Mouse (Mus musculus) NIH3T3 (cell line): ENCODE data around the gene Cyp2b10.
A peak's percentile ranks its signal among the peaks of the same experiment; 100 is the strongest.
"Not testable (repeated sequence)": the region's sequence is repeated elsewhere in the genome, so short reads cannot be mapped to it uniquely, and the experiment has no call there.

Experiments
- DNase-seq: peaks from one replicate; pipeline ENCODE4 v3.0.0-alpha.2; 2012; ENCODE audit warnings: low read depth

The Cyp2b10 gene

DNA sequence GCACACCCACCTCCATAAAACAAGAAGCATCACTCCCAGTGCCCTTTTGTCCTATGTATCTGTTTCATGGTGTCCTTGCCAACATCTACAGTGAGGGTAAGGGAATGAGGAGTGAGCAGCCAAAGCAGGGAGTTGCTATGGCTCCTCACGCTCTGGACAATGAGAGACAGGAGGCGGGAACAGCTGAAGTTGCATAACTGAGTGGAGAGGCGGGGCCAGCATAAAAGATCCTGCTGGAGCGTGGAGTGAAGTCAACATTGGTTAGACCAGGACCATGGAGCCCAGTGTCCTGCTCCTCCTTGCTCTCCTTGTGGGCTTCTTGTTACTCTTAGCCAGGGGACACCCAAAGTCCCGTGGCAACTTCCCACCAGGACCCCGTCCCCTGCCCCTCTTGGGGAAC, at the start of gene Cyp2b10:
Gene Cyp2b10 (plus strand): TSS at position 210 of the 400 bp plus-strand sequence.
- DNase-seq: peak; percentile 7

DNA sequence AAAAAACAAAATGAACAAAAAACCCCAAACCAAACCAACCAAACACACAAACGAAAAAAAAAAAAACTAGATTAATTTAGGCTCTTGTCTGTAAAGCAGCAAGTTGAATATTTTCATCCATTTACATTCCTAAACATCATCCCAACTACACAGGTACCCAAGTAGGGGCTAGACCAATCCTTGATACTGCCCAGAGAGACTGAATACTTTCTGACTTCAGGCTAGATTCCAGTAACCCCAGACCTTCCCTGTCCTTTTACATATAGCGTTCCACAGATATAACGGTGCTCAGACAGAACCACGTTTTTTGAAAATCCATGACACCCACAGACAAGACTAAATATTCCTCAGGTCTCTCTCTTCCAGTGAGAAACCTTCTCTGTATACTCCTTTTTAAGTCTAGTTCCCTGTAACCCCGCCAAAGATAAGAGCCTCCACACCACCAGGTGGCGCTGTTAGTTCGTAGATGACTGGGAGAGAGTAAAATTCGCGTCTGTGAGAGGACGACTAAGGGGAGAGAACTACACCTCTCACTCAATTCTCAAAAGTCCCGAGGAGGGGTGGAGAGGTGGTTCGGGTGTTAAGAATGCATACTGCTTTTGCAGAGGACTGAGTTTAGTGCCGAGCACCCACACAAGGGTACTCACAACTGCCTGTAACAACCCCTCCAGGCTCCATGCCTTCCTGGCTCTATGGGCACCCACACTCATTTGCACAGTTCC, 49.5 kb upstream of the Cyp2b10 start:
- peak; percentile 88 for DNase-seq

DNA sequence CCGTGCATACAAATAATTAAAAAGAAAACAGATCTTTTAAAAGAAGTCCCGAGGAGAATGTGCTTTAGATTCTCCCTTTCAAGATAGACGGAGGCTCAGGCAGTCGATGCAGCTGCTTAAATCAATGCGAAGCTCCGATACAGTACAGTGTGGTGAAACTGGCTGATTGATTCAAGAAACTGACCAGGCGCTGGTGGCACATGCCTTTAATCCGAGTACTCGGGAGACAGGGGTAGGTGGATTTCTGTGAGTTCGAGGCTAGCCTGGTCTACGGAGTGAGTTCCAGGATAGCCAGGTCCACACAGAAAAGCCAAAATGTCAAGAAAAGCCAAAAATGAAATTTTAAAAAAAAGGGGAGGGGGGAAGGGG, 49.0 kb upstream of the Cyp2b10 start:
- DNase-seq: no peak

DNA sequence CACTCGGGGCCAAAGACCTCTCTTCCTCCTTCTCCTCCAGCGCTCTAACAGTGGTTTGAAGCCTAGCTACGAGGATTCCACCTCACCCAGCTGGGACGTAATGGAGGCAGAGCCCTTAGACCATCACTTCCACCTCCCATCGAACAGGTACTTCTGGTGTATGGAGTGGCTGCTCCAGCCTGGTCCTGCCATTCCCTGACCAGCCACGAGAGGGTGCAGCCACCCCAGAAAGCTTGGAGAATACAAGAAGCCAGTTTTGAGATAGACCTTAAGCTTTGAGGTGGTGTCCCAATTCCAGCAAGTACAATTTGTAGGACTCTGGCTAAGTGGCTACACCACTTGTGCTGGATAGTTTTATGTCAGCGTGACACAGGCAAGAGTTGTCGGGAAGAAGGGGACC, 42.3 kb upstream of the Cyp2b10 start:
- DNase-seq: peak; percentile 78

DNA sequence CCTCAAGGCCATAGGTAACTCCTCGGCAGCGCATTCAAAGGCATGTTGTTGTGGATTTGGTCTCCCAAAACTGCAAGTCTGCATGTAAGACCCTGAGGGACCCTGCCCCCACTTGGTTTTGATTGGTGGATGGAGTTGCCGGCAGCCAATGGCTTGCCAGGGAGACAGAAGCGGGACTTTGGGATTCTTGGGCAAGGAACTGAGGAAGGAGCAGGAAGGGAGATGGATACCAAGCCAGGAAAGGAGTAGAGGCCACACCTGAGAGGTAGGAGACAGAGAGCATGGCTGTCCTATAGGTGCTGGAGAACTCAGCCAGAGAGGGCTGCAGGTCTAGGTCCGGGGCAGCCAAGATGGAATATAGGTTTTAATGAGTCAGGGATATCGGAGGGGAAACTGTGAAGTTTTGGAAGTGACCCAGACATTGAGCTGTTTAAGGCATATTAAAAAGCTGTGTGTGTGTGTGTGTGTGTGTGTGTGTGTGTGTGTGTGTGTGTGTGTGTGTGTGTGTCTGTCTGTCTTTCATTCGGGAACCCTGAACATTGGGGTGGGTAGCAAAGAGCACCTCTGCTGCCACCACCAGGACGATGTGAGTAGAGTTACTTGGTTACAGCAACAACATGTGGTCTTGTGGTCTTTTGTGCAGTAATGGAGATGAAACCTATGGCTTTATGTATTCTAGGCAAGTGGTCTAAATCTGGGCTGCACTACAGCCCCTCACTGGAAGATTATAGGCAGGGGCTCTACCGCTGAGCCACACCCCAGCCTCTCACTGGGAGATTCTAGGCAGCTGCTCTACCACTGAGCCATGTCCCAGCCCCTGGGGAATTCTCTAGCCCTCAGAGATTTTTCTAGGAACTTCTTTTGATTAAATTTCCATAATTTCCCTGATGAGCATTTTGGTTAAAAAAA, 37.2 kb upstream of the Cyp2b10 start:
- DNase-seq: peak; percentile 70

DNA sequence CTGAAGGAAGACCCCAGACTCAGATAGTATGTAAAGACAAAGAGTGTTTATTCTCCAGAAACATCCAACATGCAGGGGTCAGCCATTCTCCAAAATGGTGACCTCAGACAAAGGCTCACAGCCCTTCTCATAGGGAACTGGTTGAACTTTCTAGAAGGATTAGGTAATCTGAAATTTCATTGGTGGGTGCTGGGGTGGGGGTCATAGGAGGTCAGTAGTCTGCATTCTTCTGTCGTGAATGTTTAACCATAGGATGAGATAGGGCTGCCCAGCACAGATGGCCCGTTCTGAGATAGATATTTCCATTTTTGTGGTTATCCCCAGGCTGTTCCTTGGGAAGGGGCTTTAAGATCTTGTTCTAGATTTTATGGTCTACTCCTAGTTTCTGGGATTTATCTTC, 35.1 kb upstream of the Cyp2b10 start:
- DNase-seq: no peak

DNA sequence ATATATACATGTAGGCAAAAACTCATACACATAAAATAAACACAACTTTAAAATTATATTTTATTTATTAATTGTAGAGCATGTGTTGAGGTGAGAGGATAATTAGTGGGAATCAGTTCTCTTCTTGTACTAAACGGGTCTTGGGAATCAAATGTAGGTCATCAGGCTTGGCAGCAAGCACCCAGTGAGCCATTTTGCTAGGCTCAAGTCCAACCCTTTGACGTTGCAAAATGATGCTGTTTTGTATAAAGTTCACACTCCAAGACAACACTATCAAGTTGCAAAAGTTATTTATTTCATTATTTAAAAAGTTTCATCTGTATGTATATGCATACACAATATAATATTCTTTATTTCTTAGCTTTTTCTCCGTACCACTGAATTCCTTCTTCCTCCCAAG, 33.7 kb upstream of the Cyp2b10 start:
- DNase-seq: peak; percentile 31

DNA sequence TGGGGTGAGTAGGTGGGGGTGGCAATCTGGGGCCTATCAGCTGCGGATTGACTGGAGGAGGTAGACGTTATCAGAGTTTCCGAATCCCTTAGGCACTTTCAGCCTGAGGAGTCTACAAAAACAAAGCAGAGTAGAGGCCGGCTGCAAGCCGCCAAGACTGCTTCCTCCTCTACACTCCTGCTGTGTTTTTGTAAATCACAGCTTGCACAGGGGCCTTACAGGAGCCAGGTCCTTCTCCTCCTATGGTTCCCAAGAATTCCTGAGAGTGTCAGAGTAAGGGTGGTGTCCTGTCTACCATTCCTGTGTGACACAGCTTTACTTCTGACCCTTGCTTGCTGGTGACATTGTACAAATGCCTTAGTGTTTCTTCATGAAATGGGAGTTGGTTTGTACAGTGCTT, 32.6 kb upstream of the Cyp2b10 start:
- no peak for DNase-seq

DNA sequence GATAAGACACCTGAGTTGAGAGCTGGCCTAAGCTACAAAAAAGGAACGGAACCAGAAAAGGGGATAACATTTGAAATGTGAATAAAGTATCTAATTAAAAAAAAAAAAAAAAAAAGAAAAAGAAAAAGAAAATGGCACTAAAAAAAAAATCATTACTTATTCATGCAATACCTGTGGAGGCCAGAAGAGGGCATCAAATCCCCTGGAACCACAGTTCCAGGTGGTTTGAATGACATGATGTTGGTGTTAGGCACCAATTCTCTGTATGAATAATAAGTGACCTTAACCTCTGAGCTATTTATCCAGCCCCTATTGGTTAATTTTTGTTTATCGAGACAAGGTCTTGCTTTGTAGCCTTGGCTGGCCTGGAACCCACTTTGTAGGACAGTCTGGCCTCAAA, 27.6 kb upstream of the Cyp2b10 start:
- peak; percentile 28 for DNase-seq

DNA sequence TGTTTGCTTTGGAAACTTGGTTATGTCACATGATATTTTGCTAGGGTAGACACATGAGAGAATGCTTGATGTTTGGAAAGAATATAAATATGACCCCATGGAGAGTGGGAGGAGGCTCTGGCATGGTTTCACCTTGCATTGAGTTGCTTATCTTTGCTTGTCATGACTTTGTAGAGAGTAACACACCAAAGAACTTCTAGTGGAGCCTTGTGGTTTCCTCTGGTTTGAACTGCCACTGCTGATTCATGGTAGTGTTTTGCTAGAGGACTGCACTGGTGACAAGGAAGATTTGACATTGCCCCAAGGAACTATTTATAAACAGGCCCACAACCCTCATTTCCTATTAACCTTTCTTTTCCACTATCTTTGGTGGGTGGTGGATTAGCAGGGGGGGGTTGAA, 24.8 kb upstream of the Cyp2b10 start:
- DNase-seq: no peak

DNA sequence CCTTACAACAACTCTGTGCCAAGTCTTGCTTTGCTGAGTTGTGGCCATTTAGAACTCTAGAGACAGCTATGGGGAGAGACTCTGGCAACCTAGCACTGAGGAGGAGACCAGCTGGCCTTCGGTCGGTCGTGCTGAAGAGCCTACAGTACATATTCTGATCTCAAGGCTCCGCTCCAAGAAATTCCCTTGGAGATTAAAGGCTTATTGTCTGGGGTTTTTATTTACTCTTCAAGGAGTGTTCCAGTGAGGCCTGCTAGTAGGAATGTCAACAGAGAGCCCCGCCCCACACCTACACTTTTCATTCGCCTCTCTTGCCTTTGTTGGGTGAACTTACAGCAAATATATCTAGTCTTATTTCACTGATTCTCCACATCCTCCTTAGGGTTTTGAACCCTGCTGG, 18.7 kb upstream of the Cyp2b10 start:
- DNase-seq: no peak

DNA sequence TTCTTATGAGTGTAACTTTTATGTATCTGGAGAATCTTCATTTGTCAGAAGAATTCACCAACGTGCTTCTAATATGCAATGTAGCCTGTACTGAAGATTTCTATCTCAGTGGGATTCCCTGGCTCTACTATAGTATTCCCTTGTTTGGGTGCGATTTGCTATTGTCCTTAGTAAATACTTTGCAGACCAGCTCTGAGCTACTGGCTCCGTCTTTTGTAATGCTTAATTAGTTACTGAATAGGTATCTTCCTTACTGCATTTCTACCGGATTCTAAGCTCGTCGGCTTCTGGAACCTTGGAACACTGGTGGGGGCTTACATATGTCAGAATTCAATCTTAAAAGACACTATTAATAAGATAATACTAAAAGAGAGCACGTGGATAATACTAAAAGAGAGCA, 16.7 kb upstream of the Cyp2b10 start:
- not testable (repeated sequence) for DNase-seq

DNA sequence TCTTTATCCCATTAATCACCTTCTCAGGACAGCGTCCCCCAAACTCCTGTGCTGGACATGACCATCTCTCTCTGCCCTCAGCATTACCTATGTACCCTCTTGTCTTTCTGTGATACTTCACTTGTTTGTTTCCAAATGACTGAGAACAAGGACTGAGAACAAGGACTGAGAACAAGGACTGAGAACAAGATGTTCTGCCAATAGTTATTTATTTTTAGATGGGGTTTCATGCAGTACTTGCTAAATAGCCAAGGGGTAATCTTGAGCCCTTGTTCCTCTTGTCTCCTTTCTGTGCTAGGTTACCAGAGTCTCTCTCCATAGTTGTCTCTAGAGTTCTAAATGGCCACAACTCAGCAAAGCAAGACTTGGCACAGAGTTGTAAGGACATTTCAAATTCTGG, 13.1 kb upstream of the Cyp2b10 start:
- DNase-seq: no peak

DNA sequence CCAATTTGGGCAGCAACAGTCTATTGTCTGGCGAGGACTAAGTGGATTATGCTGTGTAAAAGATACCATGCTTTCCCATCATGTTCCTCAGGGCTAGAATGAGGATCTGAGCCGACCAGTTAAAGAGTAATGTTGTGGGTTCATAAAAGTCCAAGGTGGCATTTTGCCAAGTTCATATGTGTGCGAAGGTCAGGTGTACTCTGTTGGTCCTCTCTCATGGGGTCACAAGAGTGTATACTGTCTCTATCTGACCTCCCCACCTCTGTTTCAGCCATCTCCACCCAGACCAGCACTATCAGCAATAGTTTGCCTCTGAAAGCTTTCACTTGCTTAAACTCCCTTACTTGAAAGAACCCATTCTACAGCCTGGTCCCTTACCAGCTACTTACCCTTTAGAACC, 9.7 kb upstream of the Cyp2b10 start:
- no peak for DNase-seq

DNA sequence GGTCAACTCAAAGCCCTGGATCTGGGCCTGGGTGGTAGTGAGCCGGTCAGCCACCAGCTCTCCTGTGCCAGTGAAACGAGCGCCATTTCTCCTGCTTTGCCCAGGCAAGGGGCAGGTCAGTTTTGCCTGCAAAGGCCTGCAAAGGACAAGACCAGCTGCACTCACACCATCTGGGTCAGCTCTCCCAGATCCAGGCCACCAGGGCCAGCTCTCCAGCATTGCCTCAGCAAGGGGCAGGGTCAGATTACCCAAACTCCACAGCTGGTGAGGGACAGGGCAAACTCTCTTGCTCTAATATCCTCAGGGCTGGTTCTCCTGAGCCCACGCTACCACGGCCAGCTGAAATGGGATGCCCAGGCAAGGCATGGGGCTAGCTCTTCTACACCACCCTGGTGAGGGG, 4.3 kb upstream of the Cyp2b10 start:
- no peak for DNase-seq

DNA sequence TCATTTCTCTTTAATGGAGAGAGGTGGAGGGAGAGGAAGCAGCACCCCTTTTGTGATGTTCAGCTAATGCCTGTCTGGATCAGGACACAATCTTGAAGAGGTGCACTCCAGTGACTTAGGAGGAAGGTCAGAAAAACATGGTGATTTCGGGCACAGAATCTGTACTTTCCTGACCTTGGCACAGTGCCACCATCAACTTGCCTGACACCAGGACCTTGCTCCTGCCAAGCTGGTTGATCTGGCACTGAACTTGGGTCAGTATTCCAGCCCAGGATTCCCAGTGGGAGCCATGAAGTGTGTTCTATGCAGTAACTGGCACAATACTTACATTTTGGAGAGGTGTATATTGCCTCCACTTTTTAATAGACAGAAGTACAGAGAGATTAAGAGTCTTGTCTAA, 2.3 kb upstream of the Cyp2b10 start:
- no peak for DNase-seq

DNA sequence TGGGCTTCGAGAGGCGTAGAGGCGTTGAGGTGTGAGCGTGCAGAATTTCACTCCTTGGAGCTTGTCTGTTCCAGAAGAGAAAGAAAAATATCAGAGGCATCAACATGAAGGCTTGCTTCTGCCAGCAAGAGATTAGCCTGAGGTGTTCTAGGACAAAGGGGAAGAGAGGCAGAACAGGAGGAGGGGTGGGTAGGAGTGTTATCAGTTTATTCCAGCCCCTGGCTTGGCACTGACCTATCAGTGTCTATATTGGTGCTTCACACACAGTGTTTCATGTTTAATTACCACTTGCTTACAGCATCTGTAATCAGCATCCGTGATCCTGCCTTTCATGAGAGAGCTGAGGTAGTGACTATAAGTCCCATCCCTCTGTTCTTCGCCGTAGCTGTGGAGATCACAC, 644 bp downstream of the Cyp2b10 start:
- no peak for DNase-seq

DNA sequence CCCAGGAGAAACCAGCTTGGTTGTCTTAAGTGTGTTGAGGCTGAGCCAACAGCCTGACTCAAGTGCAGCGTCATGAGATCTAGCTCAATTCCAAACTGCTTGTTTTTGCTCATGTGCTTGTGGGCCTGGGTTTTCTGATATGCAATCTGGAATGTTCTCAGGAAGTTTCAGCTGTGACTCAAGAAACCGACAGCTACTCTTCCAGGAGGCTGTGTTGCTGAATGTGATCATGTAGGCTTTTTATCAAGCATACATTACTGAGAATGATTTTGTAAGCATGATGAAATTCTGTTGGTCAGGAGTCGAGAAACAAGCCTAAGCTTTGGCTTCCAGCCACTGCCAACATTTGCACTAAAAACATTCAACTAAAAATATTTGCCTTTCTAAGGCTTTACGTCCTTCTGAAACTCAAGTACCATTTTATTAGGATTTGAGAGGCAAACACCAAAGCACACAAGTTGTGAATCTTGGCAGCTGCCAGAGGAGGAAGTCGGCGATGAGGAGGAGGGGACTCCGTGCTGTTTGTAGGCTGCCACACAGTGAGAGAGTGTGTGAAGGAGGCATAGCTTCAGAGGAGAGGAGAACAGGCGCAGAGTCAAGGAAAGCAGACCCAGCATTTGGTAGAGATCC, 4.8 kb downstream of the Cyp2b10 start:
- peak; percentile 62 for DNase-seq

DNA sequence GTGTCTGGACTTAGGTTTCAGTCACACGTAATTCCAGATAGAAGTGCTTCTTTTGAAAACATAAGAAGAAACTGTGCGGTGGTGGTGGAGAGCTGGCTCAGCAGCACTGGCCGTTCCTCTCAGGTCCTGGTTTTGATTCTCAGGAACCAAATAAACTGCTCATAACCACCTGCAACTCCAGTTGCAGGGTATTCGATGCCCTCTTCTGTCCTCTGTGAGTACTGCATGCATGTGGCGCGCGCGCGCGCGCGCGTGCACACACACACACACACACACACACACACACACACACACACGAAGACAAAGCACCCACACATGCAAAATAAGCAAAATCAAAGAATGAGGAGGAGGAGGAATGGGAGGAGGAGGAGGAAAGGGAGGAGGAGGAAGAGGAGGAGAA, 5.7 kb downstream of the Cyp2b10 start:
- no peak for DNase-seq

DNA sequence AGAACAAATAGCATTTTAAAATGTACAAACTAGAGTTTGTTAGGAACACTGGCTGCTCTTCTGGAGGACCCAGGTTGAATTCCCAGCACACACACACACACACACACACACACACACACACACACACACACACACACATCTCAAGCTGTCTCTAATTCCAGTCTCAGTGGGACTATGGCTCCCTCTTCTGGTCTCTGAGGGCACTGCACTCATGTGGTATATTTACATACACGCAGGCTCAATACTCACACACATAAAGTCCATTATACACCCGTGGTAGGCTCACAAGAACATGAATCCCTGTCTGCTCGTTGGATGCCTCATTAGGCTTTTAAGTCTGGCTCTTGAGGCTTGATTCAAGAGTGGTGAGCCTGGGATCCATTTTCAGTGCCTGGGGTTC, 6.6 kb downstream of the Cyp2b10 start:
- DNase-seq: peak; percentile 52

DNA sequence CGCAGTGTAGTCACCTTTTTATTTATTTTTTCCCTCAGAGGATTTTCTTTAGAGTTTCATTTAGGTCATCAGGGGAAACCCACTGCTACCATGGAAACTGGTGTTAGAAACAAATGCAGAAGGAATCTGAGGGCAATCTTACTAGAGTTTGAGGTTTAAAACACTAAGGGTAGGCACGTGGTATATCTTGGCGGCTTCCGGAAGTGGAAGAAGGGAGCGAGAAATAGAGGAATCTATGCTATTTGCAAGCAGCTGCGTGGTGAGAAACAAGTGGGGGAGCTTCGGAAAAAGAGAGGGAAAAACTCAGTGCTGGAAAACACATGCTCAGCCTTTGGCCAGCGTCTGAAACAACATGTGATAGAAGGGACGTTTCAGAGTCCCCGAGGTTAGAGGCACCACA, 7.1 kb downstream of the Cyp2b10 start:
- DNase-seq: no peak

DNA sequence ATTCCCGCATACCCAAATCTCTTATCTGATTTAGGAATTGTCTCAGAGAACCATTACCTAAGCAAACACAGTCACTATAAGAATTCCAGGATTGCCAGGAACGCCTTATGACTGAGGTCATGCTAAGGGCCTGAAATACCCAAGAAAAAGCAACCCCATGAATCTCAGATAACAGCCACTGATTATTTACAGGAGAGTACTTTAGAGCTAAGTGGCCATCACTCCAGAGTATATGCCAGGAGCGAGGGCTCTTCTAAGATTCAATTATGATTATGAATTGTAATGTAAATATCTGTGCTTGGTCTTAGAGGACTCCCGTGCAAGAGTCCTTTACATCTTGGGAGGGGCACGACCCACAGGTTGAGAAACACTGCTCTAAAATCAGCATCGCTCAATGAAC, 10.0 kb downstream of the Cyp2b10 start:
- no peak for DNase-seq

DNA sequence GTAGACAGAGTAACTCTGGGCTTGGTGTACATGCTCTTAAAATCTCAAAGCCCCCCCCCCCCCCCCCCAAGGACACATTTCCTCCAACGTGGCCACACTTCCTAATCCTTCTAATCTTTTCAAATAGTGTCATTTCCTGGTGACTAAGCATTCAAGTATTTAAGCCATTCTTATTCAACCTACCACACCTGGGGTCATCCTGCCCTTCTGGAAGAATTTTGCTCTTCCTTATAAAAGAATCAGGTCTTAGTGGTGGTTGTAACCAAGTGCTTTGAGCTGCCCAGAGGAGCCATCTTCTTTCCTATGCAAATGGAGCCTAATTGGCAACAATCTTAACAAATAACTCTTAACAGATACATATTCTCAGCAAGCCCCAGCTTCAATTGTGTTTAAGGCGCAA, 12.6 kb downstream of the Cyp2b10 start:
- DNase-seq: no peak
